Mouse (Mus musculus) left cerebral cortex, postnatal 14 days (tissue): ENCODE measurements around the gene Il4ra. TPM values are rescaled to one million over a fixed set of nuclear protein-coding genes. Genes with fewer than 3 reads are reported as not detected.

ENCODE experiments used
- DNase-seq, 2 experiments: peaks; one replicate each; pipeline ENCODE4 v3.0.0; 2021 to 2022; ENCODE audit warnings: low spot score in 2 of 2, mixed read lengths in 1 of 2
- intact Hi-C: fragments of 180-260 bp; cut with DNase I; formaldehyde crosslinking; loops from one replicate; pipeline ENCODE4 v1.15.1; 2025
- long read RNA-seq, 2 experiments: library from polyadenylated mRNA; stranded (forward); transcript quantifications; one replicate each; pipeline ENCODE4 v2.0.0; 2021
- total RNA-seq, 2 experiments: library from RNA; stranded (reverse); gene quantifications; 2 replicates each; pipeline ENCODE4 v1.2.3; 2021

Gene Il4ra
- total RNA-seq: 1 to 10 TPM; 5.0 to 6.5 TPM
- long read RNA-seq, experiment 1, full-length matches to known transcripts: 4 of 9 reads
- long read RNA-seq, experiment 1, partial matches to known transcripts: 1 of 9 reads
- long read RNA-seq, experiment 1, other reads (novel, unspliced or antisense): 4 of 9 reads
- long read RNA-seq, experiment 2, full-length matches to known transcripts: 2 of 6 reads
- long read RNA-seq, experiment 2, partial matches to known transcripts: 0 of 6 reads
- long read RNA-seq, experiment 2, other reads (novel, unspliced or antisense): 4 of 6 reads

- DNase-seq: peak; percentile 67
- intact Hi-C loops: no loop called here
Observed at GRCm38 (mm10) chr7:125551766-125552709, at the start of gene Il4ra. TSS of gene Il4ra (plus strand) at chr7:125552120.

- DNase-seq: no peak
- intact Hi-C loops: no loop called here
Observed at GRCm38 (mm10) chr7:125503374-125504092, 48.4 kb upstream of the Il4ra start.

DNA sequence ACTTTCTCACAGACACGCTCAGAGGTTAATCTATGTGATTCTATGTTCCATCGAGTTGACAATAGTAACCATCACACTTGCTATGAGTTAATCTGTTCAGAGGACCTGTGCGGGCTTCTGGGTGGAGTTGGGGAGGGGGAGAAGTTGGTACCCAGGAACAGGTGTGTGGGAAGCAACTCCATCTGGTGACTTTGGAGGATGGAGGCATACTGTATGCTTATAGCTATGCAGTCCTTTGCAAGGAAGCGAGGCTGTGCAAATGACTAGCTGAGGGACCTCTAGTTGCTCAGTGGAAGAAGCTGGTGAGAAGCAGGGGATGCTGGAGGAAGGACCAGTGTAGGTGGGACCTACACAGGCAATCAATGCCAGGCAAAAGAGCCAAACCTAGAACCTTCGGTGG is 47.3 kb upstream of the Il4ra start:
- intact Hi-C loops: no loop called here
- peak; percentile 28 to 36 for DNase-seq

- no peak for DNase-seq
- intact Hi-C loops: no loop called here
Observed at GRCm38 (mm10) chr7:125505568-125505967, 46.4 kb upstream of the Il4ra start.

DNA sequence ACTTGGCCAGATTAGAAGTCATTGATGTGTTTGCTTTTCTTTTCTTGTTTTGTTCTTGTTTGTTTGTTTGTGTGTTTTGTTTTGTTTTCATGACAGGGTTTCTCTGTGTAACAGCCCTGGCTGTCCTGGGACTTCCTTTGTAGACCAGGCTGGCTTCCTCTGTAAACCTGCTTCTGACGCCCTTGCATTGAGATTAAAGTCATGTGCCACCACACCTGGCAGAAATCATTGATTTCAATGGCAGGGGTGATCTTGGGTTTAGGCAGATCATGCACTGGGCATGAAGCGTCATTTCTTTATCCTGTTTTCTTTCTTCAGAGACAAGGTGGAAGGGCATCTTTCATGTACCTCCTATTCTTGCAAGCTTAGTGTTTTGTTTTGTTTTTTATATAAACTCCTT is 44.6 kb upstream of the Il4ra start:
- intact Hi-C loops: no loop called here
- DNase-seq: no peak

- no peak for DNase-seq
- intact Hi-C loops: no loop called here
Observed at GRCm38 (mm10) chr7:125511432-125511831, 40.5 kb upstream of the Il4ra start.

DNA sequence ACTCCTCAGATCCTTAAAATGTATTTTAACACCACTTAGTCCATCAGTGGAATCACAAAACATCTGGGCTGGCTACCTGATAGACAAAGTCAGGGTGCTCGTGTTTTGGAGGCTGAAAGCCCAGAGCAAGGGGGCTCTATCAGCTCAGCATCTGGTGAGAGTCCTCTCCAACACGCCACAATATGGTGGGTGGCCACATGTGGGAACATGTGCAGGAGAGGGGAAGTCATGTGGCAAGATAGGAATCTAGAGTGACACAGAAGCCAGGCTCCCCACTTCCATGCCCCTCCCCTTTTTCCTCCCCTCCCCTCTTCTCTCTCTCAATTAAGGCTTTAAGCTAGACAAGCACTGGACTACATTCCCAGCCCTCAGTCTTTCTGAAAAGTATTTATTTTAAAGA is 40.1 kb upstream of the Il4ra start:
- DNase-seq: no peak
- intact Hi-C loops: no loop called here

DNA sequence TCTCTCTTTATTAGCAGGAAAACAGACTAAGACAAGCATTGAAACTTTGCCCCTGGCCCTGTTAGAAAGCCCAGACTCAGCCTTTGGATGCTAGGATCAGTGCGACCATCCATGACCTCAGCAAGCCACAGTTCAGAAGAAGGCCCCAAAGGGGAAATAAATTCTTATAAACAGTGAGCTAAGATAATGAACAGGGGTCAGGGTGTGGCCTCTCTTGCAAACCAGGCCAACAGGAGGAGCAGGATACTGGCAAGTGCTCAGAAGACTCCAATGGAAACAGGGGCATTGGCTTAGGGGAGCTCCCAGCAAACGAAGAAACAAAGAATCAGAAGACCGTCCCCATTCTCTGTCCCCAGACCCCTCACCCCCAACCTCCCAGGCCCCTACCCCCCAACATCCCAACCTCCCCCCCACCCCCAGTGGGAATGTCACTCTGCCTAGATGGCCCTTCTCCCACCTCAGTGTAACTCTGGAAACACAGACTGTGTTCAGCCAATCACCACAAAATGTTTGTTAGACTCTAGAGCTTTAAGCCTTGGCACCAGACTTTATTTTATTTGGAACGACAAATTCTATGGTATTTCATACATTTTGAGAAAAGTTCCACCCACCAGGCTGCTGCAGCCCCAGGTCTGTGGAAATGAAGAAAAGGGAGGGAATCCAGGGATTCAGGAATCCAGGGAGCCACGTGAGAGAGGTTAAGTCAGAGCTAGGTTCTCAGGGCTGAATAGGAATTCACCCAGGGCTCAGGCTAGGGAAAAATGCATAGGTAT is 36.7 kb upstream of the Il4ra start:
- DNase-seq: peak in 1 of 2 experiments; percentile 38
- intact Hi-C loops: no loop called here

DNA sequence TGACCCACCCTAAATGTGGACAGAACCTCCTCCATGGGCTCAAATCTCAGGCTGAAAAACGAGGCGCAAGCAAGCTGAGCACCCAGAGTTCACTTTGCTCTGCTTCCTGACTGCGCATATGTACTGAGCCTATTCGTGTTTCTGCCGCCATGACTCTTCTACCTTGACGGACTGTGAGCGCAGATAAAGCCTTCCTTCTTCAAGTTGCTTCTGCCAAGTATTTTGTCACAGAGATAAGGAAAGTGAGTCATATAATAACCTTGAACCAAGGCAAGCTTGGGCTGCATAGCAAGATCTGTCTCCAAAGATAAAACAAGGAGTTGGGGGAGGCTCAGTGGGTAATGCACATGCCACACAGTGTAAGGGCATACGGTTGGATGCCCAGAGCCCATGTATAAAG is 35.2 kb upstream of the Il4ra start:
- intact Hi-C loops: no loop called here
- DNase-seq: no peak

- peak in 1 of 2 experiments; percentile 20 for DNase-seq
- intact Hi-C loops: no loop called here
Observed at GRCm38 (mm10) chr7:125517470-125517869, 34.5 kb upstream of the Il4ra start.

- intact Hi-C loops: no loop called here
- DNase-seq: no peak
Observed at GRCm38 (mm10) chr7:125519715-125520114, 32.2 kb upstream of the Il4ra start.

GRCm38 (mm10) chr7:125523051-125523450 is 28.9 kb upstream of the Il4ra start:
- no peak for DNase-seq
- intact Hi-C loops: no loop called here

- intact Hi-C loops: no loop called here
- no peak for DNase-seq
Observed at GRCm38 (mm10) chr7:125527186-125527585, 24.7 kb upstream of the Il4ra start.

GRCm38 (mm10) chr7:125527901-125528580 is 23.9 kb upstream of the Il4ra start:
- intact Hi-C loops: no loop called here

DNA sequence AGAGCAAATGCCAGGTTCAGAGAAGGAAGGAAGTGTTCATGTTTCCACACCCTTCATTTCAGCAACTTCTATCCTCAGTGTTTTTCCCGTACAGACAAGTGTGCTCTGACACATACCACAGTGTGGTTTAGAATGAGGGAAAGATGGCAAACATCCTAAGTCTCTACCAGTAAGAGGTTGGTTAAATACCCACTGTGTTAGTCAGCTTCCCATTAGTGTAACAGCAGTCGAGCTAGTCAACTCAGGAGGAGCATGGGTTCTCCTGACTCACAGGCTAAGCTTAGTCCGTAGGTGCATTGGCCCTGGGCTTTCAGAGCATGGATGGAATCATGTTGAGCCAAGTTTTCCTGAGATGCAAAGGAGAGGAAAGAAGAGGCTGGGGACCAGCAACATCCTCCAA is 12.6 kb upstream of the Il4ra start:
- intact Hi-C loops: no loop called here
- DNase-seq: no peak

More at GRCm38 (mm10) chr7:125527901-125528580, 23.9 kb upstream of the Il4ra start:
- DNase-seq: no peak

DNA sequence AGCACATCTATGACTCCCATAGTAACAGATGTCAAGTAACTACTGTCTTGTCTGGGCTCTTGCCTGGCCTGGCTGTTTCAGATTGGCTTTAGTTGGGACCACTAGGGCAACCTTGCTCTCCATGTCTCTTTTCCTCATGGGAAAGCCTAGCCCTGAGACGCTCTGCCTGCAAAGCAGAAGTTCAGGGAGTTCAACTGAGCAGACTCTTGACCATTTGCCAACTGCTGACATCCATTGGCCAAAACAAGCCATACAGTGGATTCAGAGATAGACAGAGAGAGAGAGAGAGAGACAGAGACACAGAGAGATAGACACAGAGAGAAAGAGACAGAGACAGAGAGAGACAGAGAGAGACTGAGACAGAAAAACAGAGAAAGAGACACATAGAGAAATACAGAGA is 10.9 kb upstream of the Il4ra start:
- no peak for DNase-seq
- intact Hi-C loops: no loop called here

- intact Hi-C loops: no loop called here
- DNase-seq: no peak
Observed at GRCm38 (mm10) chr7:125541821-125542220, 10.1 kb upstream of the Il4ra start.

GRCm38 (mm10) chr7:125542335-125543050 is 9.4 kb upstream of the Il4ra start:
- intact Hi-C loops: no loop called here
- no peak for DNase-seq
